Mouse (Mus musculus) leukemia stem cell, adult 10-12 weeks (primary cell): Measurements from ENCODE around the gene Nanos2. TPM values are rescaled to one million over a fixed set of nuclear protein-coding genes. Genes with fewer than 3 reads are reported as not detected.

Experiments
- polyA plus RNA-seq: library from polyadenylated mRNA; stranded (reverse); fragments of >175 nt; gene quantifications from 2 replicates; pipeline ENCODE4 v1.2.3, GENCODE M21; 2012; ENCODE audit warnings: low replicate concordance

Nanos2 gene
- not detected in 2 replicates for polyA plus RNA-seq

DNA sequence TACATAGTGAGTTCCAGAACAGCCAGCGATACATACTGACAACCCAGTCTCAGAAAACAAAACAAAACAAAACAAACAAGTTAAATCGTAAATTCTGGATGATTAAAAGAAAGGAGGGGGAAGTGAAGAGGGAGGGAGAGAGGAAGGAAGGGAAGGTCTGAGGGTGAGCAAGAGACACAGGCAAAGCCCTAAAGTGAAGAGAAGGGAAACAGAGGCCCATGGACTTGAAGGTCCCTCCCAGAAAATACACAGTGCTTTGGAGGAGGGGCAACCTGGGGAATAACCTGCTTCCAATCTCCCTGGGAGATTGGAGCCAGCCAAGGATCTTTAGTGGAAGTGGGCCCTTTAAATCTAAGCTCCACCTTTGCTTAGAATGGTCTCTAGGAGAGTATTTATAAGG is at the start of gene Nanos2:
TSS of gene Nanos2 (plus strand) at position 301 of the 400 bp plus-strand sequence.

DNA sequence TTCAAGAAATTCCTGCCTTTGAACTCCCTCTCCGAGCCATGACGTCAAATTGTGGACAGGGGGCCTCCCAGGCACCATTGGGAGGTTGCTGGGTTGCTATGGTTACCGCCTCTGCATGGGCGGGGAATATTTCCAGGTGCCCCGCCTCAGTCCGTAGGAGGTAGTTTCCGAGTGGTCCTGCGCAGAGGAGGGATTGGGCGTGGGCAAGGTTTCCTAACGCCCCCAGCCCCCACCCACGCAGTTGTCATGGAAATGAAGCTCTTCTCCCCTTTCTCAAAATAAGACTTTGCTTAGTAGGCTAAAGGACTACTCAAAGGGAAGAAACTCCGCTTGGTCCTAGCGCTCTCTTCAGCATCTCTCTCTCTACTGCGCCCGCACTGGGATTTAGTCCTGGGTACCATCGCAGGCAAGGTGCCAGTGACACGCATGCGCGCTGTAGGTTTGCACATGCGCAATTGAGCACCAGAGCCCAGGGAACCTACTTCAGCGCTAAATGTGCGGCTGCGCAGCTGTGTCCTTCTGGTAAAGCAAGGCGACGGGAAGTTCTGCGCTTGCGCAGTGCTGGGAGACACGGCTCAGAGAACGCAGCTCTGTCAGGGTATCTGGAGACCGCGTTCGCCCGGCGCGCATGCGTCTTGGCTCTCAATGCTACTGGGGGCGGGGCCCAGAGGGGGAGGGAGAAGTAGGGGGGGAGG is 3.5 kb downstream of the Nanos2 start, which contains the start of gene Mypop:
TSS of gene Mypop (plus strand) at position 645 of the 695 bp plus-strand sequence.

DNA sequence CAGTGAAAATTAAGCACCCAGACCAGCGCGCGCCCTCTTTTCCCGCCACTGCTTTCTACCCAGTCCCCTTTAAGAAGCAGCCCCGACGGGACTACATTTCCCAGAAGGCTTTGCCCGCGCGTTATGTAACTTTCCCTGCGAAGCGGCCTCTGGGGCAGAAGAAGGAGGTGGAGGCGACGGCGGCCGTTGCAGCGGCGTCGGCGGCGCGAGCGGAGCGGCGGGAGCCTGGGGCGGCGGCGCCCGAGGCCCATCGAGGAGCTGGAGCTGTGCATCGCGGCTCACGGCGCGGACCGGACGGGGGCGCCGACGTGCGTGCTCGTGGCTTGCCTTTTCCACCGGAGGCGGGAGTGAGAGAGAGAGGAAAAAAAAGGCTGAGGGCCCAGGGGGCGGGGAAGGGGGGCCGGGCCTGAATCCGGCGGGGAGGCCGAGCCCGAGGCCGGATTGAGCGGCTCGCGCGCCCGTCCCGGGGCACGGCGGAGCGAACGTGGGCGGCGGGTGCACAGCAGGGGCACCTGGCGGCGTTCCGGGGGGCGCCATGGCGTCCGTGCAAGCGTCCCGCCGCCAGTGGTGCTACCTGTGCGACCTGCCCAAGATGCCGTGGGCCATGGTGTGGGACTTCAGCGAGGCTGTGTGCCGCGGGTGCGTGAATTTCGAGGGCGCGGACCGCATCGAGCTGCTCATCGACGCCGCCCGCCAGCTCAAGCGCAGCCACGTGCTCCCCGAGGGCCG is 16.9 kb downstream of the Nanos2 start, which contains the start of gene Irf2bp1:
TSS of gene Irf2bp1 (plus strand) at position 143 of the 729 bp plus-strand sequence.

DNA sequence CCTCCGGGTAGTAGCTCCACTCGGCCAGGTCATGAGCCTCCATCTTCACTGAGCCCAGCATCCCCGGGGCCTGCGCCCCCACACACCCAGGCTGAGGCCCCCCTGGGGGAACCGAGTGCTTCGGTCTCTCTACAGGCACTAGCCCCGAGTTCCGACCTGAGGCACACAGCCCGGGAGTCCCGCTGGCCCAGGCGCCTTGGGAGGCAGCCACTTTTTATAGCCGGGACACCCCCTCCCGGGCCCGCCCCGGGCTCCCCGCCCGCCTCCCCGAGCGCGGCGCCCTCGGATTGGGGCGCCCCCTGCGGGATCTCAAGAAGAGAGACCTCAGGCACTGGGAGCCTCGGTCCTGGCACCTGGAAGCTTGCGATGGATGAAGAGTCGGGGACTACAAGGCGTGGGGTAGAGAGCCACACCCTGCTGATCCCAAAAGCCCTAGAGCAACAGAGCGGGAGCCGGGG is 36.2 kb downstream of the Nanos2 start, which contains the start of gene Foxa3:
TSS of gene Foxa3 (minus strand) at position 182 of the 458 bp plus-strand sequence.

DNA sequence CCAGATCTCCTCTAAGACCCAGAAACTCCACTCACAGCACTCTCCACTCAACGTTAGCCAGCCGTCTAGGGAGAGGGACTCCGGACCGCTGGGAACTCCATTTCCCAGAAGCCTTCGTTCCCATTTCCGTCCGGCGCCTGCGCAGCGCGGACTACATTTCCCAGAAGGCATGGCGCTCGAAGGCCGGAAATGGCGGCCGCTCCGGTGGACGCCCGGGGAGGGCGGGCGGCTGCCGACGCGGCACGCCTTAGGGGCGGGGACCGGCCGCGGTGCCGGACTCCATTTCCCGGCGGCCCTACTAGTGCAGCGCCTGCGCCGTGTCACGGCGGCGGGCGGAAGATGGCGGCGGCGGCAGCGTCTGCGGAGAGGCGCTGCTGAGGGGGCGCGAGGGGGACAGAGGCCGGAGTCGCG is 36.9 kb downstream of the Nanos2 start, which contains the start of gene Sympk:
TSS of gene Sympk (plus strand) at position 282 of the 411 bp plus-strand sequence.

Other genes with a start within 250 kb of the Nanos2 start
- gene Psg19, start 188.9 kb upstream of the Nanos2 start, polyA plus RNA-seq = not detected in 2 replicates
- not detected in 2 replicates for gene Psg17, start 165.8 kb upstream of the Nanos2 start, polyA plus RNA-seq
- gene Mill2, start 147.4 kb upstream of the Nanos2 start, polyA plus RNA-seq = not detected in 2 replicates
- 5.5 and 12.4 TPM in 2 replicates for gene Pglyrp1, start 116.1 kb upstream of the Nanos2 start, polyA plus RNA-seq
- gene Ccdc61, start 77.0 kb upstream of the Nanos2 start, polyA plus RNA-seq = 73.1 and 106 TPM in 2 replicates
- 0.39 and 0.47 TPM in 2 replicates for gene Nova2, start 61.5 kb upstream of the Nanos2 start, polyA plus RNA-seq
- gene Mypop, start 3.8 kb downstream of the Nanos2 start, polyA plus RNA-seq = 0.99 and 3.6 TPM in 2 replicates
- 116 and 192 TPM in 2 replicates for gene Irf2bp1, start 16.6 kb downstream of the Nanos2 start, polyA plus RNA-seq
- 0.11 TPM in 2 replicates for gene Foxa3, start 36.1 kb downstream of the Nanos2 start, polyA plus RNA-seq
- 181 and 223 TPM in 2 replicates for gene Sympk, start 37.0 kb downstream of the Nanos2 start, polyA plus RNA-seq
- gene Rsph6a, start 67.3 kb downstream of the Nanos2 start, polyA plus RNA-seq = 0.19 TPM in 1 of 2 replicates, not detected in the other
- 85.8 and 98.6 TPM in 2 replicates for gene Dmwd, start 88.8 kb downstream of the Nanos2 start, polyA plus RNA-seq
- gene Dmpk, start 96.4 kb downstream of the Nanos2 start, polyA plus RNA-seq = 62.6 and 65.4 TPM in 2 replicates
- gene Six5, start 107.2 kb downstream of the Nanos2 start, polyA plus RNA-seq = 10.2 and 12.1 TPM in 2 replicates
- gene Gm4969, start 131.0 kb downstream of the Nanos2 start, polyA plus RNA-seq = 0.07 TPM in 1 of 2 replicates, not detected in the other
- gene Fbxo46, start 132.5 kb downstream of the Nanos2 start, polyA plus RNA-seq = 28.1 and 39.2 TPM in 2 replicates
- gene Qpctl, start 161.9 kb downstream of the Nanos2 start, polyA plus RNA-seq = 9.8 and 13.7 TPM in 2 replicates
- gene Snrpd2, start 162.3 kb downstream of the Nanos2 start, polyA plus RNA-seq = 24.1 and 39.0 TPM in 2 replicates
- 0.07 TPM in 1 of 2 replicates, not detected in the other for gene Gipr, start 178.7 kb downstream of the Nanos2 start, polyA plus RNA-seq
- gene Eml2, start 189.0 kb downstream of the Nanos2 start, polyA plus RNA-seq = 6.5 and 12.1 TPM in 2 replicates
- 0.88 and 1.3 TPM in 2 replicates for gene Gpr4, start 225.1 kb downstream of the Nanos2 start, polyA plus RNA-seq
- 10.7 and 15.7 TPM in 2 replicates for gene Opa3, start 240.9 kb downstream of the Nanos2 start, polyA plus RNA-seq